Mouse (Mus musculus) erythroblast, adult 5-6 weeks (primary cell): ENCODE measurements around the gene Tubb3. TPM values are rescaled to one million over a fixed set of nuclear protein-coding genes. Genes with fewer than 3 reads are reported as not detected.
"Not testable (repeated sequence)": the region's sequence is repeated elsewhere in the genome, so short reads cannot be mapped to it uniquely, and the experiment has no call there.

Experiments
- ATAC-seq: replicated peaks from 2 replicates; pipeline ENCODE4 v1.8.0; 2016; ENCODE audit warnings: moderate number of reproducible peaks, mild to moderate bottlenecking, moderate TSS enrichment, inconsistent platforms; ENCODE audit not compliant: poor library complexity, low FRiP score, severe bottlenecking
- total RNA-seq, 2 experiments: library from RNA; stranded (forward) in 1 of 2; stranded (reverse) in 1 of 2; fragments of 150-400 nt in 1 of 2; fragments of 200-764, 138-1000 nt in 1 of 2; gene quantifications; 2 replicates each; pipeline versions ENCODE4 v1.2.3 to v1.2.4; 2015 to 2017; ENCODE audit warnings: low replicate concordance in 2 of 2

The Tubb3 gene
- total RNA-seq, 2 experiments from 2014 or later, result 3.8 TPM; not detected in 1

DNA sequence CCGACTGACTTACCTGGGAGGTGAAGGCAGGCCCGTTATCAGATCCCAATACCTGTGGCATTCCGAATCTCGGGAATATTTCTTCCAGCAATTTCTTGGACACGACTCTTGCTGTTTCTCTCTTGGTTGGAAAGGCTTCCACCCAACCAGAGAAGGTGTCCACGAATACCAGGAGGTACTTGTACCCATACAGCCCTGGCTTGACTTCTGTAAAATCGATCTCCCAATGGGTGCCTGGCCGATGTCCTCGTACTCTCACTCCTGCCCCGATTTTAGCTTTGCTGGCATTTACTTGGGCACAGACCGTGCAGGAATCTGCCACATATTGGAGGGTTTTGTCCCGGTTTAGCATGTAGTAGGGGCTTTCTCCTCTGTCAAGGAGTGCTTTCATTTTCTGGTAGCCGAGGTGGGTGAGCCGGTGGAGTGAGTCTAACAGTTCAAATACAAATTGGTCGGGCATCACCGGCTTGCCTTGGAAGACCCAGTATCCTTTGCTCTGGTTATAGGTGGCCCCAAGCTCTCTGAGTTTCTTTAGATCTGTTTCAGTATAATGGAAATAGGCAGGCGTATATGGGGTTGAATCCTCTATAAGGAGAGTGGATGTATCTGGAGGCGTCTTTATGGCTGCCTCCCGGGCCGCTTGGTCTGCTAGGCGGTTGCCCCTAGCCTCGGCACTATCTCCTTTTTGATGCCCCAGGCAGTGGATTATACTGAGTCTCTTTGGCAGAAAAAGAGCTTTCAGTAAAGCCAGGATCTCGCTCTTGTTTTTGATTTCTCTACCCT, 17.9 kb downstream of the Tubb3 start:
- ATAC-seq, result no peak

- ATAC-seq, result not testable (repeated sequence)
Observed at GRCm38 (mm10) chr8:123429722-123430013, 18.4 kb downstream of the Tubb3 start.

DNA sequence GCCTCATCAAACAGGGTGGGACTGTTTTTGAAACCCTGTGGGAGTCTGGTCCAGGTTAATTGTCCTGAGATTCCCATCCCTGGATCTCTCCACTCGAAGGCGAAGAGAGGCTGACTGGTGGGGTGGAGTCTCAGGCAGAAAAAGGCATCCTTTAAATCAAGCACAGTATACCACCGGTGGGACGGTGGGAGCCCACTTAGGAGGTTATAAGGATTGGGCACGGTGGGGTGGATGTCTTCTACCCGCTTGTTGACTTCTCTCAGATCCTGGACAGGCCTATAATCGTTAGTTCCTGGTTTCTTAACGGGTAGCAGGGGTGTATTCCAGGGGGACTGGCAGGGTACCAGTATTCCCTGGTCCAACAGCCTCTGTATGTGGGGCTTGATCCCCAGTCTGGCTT, 19.7 kb downstream of the Tubb3 start:
- ATAC-seq, result not testable (repeated sequence)

DNA sequence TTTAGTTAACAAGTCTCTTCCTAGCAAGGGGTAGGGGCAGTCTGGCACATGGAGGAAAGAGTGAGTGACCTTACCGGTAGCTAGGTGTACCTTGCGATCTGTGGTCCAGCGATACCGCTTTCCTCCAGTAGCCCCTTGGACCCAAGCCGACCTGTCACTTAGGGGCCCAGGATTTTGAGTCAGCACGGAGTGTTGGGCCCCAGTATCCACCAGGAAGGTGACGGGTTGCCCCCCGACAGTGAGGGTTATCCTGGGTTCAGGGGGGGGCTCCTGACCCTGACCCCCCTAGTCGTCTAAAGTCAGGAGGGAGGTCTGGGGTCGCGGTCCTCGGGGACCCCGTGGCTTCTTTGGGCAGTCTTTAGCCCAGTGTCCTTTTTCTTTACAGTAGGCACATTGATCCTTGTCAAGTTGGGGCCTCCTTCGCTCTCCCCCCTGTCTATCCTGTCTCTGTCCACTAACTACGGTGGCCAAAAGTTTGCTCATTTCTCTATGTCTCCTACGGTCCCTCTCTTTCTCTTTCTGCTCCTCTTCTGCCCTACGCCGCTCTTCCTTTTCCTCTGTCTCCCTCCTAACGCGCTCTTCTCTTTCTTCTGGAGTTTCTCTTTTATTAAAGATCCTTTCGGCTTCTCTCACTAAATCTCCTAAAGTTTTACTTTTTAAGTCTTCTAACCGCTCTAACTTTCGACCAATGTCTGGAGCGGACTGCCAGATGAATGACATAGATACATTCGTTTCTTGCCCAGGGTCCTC, 20.6 kb downstream of the Tubb3 start:
- ATAC-seq, result no peak

DNA sequence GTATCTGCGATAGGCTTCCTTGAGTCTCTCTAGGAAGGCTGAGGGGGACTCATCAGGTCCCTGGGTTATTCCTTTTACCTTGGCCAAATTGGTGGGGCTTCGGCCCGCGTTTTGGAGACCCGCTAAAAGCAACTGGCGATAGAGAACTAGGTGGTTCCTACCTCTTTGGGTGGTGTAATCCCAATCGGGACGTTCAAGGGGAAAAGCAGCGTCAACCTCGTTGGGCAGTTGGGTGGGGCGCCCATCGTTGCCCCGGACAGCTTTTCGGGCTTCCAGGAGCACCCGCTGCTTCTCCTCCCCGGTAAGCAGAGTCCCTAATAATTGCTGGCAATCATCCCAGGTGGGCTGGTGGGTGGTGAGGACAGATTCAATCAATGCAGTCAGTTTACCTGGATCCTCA, 21.2 kb downstream of the Tubb3 start:
- no peak for ATAC-seq

GRCm38 (mm10) chr8:123433241-123433974, 22.2 kb downstream of the Tubb3 start:
- ATAC-seq, result not testable (repeated sequence)

DNA sequence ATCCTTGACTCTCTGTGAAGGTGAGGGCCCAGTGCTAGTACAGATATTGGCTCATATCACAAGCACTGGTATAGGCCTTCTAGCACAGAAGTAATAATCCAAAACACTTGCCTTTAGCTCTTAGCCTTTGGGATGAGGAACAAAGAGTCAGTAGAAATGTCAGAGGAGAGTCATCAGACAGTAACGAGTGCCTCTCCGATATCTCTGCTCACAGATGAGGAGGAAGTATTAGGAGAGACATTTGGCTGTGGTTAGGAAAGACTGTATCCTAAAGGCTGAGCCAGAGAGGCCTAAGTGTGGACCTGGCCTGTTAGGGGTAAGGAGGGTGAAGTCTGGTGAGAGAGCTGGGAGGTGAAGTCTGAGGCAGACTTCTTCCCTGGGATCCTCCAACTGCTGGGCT, 30.6 kb downstream of the Tubb3 start:
- ATAC-seq, result no peak

DNA sequence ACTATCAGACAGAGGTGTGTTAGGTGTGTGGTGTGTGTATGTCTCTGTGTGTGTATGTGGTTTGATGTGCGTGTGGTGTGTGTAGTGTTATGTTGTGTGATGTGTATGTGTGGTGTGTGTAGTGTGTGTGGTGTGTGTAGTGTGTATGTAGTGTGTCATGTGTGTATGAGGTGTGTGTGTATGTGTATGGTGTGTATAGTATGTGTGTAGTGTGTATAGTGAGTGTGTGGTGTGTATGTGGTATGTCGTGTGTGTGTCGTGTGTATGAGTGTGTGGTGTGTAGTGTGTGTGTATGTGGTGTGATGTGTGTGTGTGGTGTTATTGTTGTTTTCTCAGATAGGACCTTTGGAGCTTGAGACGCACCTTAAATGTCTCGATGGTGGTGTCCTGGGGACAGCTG, 31.1 kb downstream of the Tubb3 start:
- no peak for ATAC-seq

- peak; percentile 97 for ATAC-seq
Observed at GRCm38 (mm10) chr8:123442871-123443575, 31.8 kb downstream of the Tubb3 start.

GRCm38 (mm10) chr8:123443576-123443921, 32.3 kb downstream of the Tubb3 start:
- no peak; the same call in 1 of the 2 replicates for ATAC-seq

GRCm38 (mm10) chr8:123444131-123444530, 32.9 kb downstream of the Tubb3 start:
- no peak for ATAC-seq

DNA sequence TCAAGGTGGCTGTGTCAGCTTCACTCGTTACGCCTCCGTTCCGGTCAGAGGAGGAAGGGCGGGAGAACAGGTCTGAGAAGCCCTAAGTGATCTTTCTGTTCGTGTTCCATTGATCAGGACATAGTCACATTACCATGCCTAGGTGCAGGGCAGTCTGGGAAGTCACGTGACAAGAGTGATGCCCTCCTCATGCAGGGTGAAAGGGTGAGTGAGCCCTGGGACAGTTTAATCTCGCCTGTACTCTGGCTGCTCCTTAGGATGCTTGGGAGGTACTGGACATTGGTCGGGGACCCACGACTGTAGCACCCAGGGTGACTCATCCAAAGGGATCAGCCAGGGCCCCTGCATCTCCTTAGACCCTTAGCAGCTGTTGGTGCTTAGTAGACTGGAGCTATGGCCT, 34.8 kb downstream of the Tubb3 start:
- no peak for ATAC-seq

GRCm38 (mm10) chr8:123446799-123447198, 35.6 kb downstream of the Tubb3 start:
- ATAC-seq, result no peak

DNA sequence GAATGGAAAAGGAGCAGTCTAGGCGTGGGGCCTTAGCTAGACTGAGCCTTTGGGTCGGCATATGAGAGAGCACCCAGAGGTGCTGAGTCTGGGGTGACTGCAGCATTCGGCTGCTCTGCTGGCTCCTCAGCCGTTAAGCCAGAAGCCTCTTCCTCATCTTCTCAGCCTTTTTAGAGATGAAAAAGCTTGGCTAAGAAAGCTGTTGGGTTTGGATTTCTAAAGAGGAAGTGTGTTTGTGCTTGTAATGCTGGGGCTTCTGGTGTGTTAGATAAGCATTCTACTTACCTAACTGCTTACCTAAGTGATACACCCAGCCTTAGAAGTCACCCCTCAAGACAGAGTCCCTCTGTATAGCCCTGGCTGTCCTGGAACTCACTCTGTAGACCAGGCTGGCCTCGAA, 39.6 kb downstream of the Tubb3 start:
- ATAC-seq, result peak; percentile 61

- ATAC-seq, result not testable (repeated sequence)
Observed at GRCm38 (mm10) chr8:123451747-123452146, 40.5 kb downstream of the Tubb3 start.

DNA sequence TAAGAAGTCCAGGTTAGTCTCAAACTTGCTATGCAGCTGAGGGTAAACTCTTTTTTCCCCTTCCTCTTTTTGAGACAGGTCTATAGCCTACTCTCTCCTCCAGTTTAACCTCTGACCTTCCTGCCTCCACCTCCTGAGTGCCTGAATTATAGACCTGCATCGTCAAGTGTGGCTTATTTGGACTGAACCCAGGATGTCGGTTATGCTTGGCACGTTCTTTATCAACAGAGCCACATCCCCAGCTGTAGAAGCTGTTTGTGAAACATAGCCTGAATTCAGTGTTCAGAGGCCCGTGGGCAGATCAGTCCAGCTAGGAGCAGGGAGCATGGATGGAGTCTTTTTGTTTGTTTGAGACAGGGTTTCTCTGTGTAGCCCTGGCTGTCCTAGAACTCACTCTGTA, 40.9 kb downstream of the Tubb3 start:
- peak; percentile 51 for ATAC-seq

DNA sequence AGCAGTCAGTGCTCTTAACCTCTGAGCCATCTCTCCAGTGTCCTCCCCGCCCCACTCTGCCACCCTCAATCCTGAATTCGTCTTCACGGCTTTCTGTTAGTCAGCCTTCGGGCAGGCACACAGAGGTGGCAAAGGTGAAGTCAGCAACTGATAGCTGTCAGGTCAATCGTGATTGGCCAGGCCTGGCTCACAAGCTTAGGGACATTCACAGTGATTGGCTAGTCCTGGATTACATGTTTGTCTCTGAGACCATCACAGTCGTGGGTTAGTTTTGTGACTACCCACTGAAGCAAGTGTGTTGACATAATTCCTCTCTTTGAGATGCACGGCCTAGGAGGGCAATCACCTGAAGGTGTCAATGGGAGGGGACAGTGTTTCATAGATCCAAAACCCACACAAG, 42.1 kb downstream of the Tubb3 start:
- ATAC-seq, result peak; percentile 81

DNA sequence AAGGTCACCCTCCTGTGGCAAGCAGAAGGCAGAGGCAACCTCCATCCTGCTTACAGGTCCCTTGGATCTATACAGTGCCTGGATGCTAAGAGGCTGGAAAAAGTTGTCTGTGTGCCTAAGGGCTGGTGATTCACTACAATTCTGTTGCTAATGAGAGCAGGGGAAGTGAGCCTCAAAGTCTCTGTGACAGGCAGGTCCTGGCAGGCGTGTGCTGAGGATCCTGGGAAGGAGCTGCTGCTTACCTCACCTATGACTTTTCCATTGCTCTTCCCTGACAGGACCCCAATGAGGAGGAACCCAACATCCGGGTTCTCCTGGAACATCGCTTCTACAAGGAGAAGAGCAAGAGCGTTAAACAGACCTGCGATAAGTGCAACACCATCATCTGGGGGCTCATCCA, 42.7 kb downstream of the Tubb3 start:
- ATAC-seq, result no peak

DNA sequence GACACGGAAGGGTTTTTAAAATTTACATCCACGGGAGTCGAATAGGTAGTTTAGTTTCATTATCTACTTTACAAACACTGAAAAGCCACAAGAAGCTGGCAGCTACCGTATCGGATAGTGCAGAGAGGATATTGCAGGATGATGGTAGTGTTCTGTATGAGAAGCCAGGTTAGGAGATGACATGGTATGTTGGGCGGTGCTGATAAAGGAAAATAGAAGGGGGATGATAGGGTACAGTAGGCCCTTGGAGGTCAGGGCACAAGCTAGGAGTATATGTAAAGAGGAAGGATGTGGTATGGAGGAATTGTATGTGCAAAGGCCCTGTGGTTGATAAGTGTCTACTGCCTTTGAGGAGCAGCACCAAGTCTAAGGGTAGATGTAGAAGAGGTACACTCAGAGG, 43.3 kb downstream of the Tubb3 start:
- no peak for ATAC-seq

- ATAC-seq, result no peak
Observed at GRCm38 (mm10) chr8:123463651-123464050, 52.4 kb downstream of the Tubb3 start.
